Mouse (Mus musculus): ENCODE measurements around the gene Clip4. TPM values are rescaled to one million over a fixed set of nuclear protein-coding genes. Genes with fewer than 3 reads are reported as not detected.
"Not testable (repeated sequence)": the region's sequence is repeated elsewhere in the genome, so short reads cannot be mapped to it uniquely, and the experiment has no call there.

The Clip4 gene
- total RNA-seq (2015; ENCODE audit: low replicate concordance) (not detected in 2 replicates), total RNA-seq (2017; ENCODE audit: low replicate concordance) (not detected in 2 replicates)

GRCm38 (mm10) chr17:71768173-71768572 lies at the start of gene Clip4:
Gene Clip4, plus strand, starts transcription at chr17:71768473.
- not testable (repeated sequence) for ATAC-seq (replicated peaks; ENCODE audit: low FRiP score, poor library complexity, severe bottlenecking)

DNA sequence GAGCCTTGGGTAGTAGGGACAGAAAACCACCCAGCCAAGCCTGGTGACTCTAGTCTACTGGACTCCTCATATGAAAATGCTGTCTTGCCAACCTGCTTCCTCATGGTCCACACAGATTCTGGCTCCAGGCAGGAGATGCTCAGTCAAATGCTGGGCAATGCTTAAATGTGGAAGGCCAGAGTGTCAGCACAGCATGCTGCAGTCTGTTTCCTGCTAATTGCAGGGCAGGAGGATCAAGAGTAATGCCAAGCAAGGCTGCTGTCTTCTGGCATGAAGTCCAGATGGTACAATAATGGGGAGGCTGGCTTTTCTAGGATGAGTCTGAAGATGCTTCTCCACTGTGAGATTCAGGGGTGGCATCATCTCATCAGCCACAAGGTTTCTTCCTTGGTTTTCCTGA lies 47.8 kb upstream of the Clip4 start:
- no peak for ATAC-seq (replicated peaks; ENCODE audit: low FRiP score, poor library complexity, severe bottlenecking)

GRCm38 (mm10) chr17:71721019-71721418 lies 47.3 kb upstream of the Clip4 start:
- ATAC-seq (replicated peaks; ENCODE audit: low FRiP score, poor library complexity, severe bottlenecking): no peak

- no peak for ATAC-seq (replicated peaks; ENCODE audit: low FRiP score, poor library complexity, severe bottlenecking)
Measured at GRCm38 (mm10) chr17:71730655-71731054, 37.6 kb upstream of the Clip4 start.

DNA sequence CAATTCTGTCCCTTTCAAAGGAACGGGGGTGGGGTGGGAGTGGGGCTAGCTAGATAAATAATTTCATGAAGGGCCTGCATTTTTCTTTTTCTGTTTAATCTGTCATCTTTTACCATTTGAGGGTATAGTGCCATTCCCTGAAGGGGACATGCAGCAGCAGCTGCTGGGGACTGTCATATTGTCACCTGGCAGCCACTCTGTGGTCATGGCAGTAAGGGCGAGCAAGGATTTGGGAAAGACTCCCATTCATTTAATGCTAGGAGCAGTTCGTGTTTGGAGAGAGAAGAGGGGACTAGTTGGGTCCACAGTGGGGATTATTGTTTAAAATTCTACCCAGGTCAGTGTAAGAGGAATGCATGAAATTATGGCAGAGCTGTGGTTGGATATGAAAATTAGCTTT lies 31.8 kb upstream of the Clip4 start:
- ATAC-seq (replicated peaks; ENCODE audit: low FRiP score, poor library complexity, severe bottlenecking): no peak

- ATAC-seq (replicated peaks; ENCODE audit: low FRiP score, poor library complexity, severe bottlenecking): no peak
Measured at GRCm38 (mm10) chr17:71742156-71742555, 26.1 kb upstream of the Clip4 start.

- no peak for ATAC-seq (replicated peaks; ENCODE audit: low FRiP score, poor library complexity, severe bottlenecking)
Measured at GRCm38 (mm10) chr17:71742935-71743334, 25.3 kb upstream of the Clip4 start.

DNA sequence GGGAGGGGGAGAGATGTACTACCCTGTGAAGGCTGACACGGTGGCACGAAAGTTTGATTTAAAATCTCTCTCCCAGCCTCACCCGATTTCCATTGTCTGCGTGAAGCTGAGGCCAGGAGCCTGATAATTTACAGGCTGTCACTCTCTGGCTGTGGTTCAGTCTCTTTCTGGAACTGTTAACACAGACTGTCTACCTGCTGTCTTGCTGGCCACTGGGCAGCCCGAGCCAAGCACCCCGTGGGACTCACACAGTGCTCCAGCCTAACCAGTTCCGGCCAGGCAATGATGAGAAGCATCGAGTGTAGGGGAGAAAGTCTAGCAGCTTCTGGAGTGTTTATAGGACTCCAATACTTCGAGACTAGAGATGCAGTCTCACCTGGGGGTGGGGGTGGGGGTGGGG lies 22.2 kb upstream of the Clip4 start:
- ATAC-seq (replicated peaks; ENCODE audit: low FRiP score, poor library complexity, severe bottlenecking): no peak

- no peak for ATAC-seq (replicated peaks; ENCODE audit: low FRiP score, poor library complexity, severe bottlenecking)
Measured at GRCm38 (mm10) chr17:71747561-71747960, 20.7 kb upstream of the Clip4 start.

- no peak for ATAC-seq (replicated peaks; ENCODE audit: low FRiP score, poor library complexity, severe bottlenecking)
Measured at GRCm38 (mm10) chr17:71749616-71750168, 18.6 kb upstream of the Clip4 start.

DNA sequence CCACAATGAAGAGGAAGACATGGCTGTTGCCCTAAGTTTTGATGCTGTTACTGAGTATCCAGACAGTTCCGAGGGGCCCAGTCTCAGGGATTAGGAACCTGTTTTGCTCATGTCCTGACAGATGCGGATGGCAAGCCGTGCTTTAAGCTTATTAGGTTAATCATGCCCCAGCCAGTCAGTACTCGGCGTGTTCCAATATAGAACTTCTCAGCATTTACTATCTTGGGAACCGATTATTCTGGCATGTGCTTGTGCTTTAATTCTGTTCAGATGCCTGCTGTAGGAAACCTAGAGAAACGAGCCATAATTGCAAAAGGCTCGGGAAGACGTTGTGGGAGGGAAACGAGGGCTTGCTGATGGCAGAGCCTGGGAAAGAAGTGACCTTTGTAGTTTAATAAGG lies 15.4 kb upstream of the Clip4 start, which contains the start of gene Pcare:
TSS of gene Pcare (minus strand) at position 64 of the 400 bp plus-strand sequence.
- no peak for ATAC-seq (replicated peaks; ENCODE audit: low FRiP score, poor library complexity, severe bottlenecking)

DNA sequence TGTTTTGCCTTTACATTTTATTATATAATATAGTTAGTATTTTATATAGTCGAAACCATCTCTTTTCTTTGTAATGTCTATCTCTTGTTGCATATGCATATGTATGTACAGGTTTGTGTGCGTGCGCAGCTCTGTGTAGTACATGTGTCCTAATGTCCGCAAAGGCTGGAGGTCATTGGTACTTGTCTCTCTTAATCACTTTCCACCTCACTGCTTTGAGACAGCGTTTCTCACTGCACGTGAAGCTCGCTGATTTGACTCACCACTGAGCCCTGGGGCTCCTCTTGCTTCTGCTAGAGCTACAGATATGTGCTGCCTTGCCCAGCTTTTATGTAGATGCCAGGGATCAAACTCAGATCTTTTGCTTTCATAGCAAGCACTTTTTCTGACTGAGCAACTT lies 7.7 kb upstream of the Clip4 start:
- no peak for ATAC-seq (replicated peaks; ENCODE audit: low FRiP score, poor library complexity, severe bottlenecking)

GRCm38 (mm10) chr17:71769564-71769963 lies 1.3 kb downstream of the Clip4 start:
- ATAC-seq (replicated peaks; ENCODE audit: low FRiP score, poor library complexity, severe bottlenecking): no peak

GRCm38 (mm10) chr17:71770696-71771095 lies 2.4 kb downstream of the Clip4 start:
- no peak for ATAC-seq (replicated peaks; ENCODE audit: low FRiP score, poor library complexity, severe bottlenecking)

DNA sequence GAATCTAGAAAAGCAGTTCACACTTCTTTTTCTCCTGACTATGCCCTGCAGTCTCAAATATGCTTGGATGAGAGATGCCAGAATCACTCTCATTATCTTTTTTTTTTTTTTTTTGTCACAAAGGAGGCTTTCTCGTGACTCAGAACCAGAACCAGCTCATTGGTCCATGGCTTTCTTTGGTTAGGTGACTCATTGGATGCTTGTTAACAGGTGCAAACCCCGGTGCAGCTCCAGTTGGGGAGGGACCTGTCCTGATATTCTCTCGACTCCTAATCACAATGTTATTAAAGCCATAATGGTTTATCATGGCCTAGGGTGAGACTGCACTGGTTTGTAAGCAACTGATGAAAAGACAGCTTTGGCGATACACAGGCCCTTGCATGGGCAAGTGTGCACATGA lies 5.9 kb downstream of the Clip4 start:
- ATAC-seq (replicated peaks; ENCODE audit: low FRiP score, poor library complexity, severe bottlenecking): no peak

GRCm38 (mm10) chr17:71775279-71775678 lies 7.0 kb downstream of the Clip4 start:
- no peak for ATAC-seq (replicated peaks; ENCODE audit: low FRiP score, poor library complexity, severe bottlenecking)

GRCm38 (mm10) chr17:71778696-71779095 lies 10.4 kb downstream of the Clip4 start:
- no peak for ATAC-seq (replicated peaks; ENCODE audit: low FRiP score, poor library complexity, severe bottlenecking)

GRCm38 (mm10) chr17:71780490-71780889 lies 12.2 kb downstream of the Clip4 start:
- ATAC-seq (replicated peaks; ENCODE audit: low FRiP score, poor library complexity, severe bottlenecking): no peak

GRCm38 (mm10) chr17:71780945-71781344 lies 12.7 kb downstream of the Clip4 start:
- ATAC-seq (replicated peaks; ENCODE audit: low FRiP score, poor library complexity, severe bottlenecking): no peak

GRCm38 (mm10) chr17:71782242-71782698 lies 14.0 kb downstream of the Clip4 start:
- ATAC-seq (replicated peaks; ENCODE audit: low FRiP score, poor library complexity, severe bottlenecking): no peak

- ATAC-seq (replicated peaks; ENCODE audit: low FRiP score, poor library complexity, severe bottlenecking): no peak
Measured at GRCm38 (mm10) chr17:71782699-71783365, 14.6 kb downstream of the Clip4 start.

- ATAC-seq (replicated peaks; ENCODE audit: low FRiP score, poor library complexity, severe bottlenecking): no peak
Measured at GRCm38 (mm10) chr17:71783366-71783735, 15.1 kb downstream of the Clip4 start.

Data from erythroid progenitor cell, adult 5-6 weeks (primary cell).